Mouse (Mus musculus) lung, postnatal 4 days (tissue): ENCODE results near the gene Ocm.

Source experiments
- DNase-seq, 2 experiments: peaks; one replicate each; pipeline ENCODE4 v3.0.0; 2021

The Ocm gene

DNA sequence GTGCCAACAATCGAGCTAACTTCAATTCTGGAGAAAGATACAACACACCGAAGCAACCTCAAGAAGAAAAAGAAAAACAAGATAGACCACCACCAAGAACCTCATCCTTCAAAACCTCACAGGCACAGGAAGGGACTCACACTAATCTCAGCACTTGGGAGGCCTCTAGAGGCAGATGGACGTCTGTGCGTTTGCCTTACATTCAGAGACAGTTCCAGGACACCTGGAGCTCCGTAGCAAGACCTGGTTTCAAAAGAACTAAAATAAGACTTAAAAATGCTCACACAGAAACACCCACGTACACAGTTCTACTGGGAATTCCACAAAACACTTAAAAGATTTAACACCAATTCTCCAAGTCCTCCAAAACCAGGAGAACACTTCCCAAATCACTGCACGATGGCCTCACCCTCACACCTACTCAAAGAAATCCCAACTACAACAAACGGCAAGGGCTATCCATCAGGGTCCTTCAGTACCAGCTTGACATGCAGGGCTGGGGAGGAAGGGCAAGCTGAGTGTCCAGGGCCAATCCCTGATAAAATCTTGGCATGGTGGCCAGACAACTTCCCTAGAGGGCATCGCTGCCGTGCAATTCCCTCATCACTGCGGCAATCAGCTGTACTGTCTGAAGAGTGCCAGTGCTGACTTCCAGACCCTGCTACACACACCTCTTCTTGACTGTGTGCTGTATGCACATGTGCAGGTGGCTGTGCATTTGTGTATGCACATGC is 31.7 kb downstream of the Ocm start:
- no peak for DNase-seq

- no peak for DNase-seq
Measured at GRCm38 (mm10) chr5:143993849-143994248, 32.6 kb downstream of the Ocm start.

DNA sequence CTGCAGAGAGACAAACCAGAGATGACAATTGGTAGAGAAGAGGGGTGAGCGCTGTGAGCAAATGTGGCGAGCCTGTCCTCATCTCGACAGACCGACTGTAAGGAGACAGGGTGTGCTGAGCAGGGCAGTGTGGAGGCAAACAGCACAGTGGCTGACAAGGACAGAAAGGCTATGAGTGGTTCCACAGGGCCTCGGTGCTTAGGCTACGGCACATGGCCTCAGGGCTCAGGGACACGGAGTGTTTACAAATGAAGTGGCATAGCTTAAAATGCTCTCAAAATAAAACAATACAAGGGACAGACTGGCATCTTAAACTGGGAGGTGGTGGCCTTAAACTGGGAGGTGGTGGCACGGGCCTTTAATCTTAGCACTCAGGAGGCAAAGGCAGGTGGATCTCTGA is 33.2 kb downstream of the Ocm start:
- peak in 1 of 2 experiments; percentile 17 for DNase-seq

- DNase-seq = peak; percentile 75 to 91
Measured at GRCm38 (mm10) chr5:143992661-143993060, 33.8 kb downstream of the Ocm start.

DNA sequence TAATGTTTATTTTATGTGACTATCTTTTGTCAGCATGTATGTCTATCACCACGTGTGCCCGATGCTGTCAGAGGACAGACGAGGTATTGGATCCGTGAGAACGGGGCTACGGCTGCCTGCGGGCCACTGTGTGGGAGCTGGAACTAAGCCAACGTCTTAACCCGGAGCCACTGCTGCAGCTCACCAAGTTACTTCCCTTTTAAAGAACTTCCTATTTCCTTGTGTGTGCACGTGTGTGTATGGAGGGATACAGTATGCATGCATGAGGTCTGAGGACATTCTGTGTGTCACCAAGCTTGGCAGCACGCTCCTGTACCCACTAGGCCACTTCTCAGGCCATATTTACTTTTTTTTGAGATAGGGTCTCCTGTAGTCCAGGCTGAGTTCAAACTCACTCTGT is 36.4 kb downstream of the Ocm start:
- no peak for DNase-seq

DNA sequence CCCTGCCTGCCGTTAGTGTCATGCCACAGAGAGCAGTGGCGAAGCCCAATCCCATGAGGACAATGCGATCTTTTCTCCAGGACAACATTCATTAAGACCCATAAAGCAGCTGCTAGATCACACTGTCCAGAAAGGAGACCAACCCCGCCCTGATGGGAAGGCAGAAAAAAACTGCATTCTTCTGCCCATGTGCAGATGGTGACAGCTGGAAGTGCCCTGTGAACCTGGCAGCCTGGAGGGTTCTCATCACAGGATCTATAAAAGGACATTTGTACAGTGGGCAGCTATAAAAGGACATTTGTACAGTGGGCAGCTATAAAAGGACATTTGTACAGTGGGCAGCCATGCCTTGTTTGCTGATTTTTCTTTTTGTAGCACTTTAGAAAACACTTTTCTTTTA is 37.4 kb downstream of the Ocm start:
- DNase-seq = no peak

DNA sequence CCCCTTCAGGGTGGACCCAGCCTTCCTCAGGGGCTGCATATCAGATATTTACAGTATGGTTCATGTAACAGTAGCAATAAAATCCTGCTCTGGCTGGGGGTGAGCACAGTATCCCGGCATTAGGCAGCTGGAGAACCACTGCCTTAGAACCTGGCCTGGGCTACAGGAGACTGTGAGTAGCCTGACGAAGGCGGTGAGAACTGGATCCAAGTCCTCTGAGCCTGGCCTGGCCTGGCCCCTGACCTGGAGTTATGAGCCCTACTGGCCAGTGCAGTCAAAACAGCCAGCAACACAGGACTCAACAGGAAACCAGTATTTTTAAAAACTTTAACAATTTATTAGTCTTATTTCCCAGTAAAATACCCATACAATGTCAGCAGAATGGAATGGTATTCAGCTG is 38.9 kb downstream of the Ocm start:
- DNase-seq = no peak

- no peak for DNase-seq
Measured at GRCm38 (mm10) chr5:143985381-143985780, 41.1 kb downstream of the Ocm start.

DNA sequence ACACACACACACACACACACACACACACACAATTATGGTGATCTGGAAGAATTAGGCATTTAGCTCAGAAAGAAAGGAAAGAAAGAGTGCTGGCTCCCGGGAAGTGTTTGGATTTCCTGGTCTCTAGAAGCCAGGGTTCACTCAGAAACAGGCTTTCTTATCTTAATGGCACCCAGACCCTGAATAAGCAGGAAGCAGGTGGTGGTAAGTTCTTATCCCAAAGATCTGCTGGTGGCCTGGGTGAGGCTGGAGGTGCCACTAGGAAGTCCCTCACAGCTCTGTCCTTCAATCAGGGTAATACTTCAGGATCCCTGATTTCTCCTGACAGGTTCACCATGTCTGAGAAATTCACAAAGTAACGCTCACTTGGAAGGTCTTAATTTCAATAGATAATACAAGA is 44.1 kb downstream of the Ocm start:
- no peak for DNase-seq

DNA sequence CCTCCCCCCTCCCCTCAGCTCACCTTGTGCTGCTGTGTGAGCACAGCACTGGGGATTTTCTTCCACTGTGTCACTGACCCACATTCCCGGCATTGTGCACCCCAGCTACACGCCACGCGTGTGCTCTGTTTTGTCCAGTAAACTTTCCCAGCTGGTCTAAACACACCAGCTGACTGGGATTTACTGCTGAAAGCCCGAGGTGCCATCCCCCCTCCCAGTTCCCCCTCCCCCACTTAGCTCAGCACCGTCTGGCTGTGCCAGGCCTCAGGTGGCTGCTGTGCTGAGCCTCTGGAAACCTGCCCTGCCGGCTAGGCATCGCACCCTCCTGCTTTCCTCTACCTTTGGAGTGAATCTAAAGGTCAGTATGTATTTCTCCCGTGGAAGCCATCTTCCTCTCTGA is 45.6 kb downstream of the Ocm start:
- DNase-seq = no peak

- peak in 1 of 2 experiments; percentile 15 for DNase-seq
Measured at GRCm38 (mm10) chr5:143976726-143977431, 49.6 kb downstream of the Ocm start.

GRCm38 (mm10) chr5:143976232-143976631 is 50.2 kb downstream of the Ocm start:
- DNase-seq = peak in 1 of 2 experiments; percentile 11

DNA sequence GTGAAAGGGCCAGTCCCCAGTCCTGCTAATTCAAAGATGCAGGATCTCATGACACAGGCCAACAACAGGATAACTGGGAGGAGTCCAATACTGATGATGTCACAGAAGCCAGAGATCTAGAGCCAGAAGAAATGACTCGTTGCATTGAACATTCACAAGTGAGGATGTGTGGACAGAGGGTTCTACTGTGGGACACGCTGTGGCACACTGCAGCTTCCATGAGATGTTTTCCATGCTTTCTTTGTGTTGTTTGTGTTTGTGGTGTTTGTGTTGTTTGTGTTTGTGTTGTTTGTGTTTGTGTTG is 50.9 kb downstream of the Ocm start:
- peak in 1 of 2 experiments; percentile 2 for DNase-seq

DNA sequence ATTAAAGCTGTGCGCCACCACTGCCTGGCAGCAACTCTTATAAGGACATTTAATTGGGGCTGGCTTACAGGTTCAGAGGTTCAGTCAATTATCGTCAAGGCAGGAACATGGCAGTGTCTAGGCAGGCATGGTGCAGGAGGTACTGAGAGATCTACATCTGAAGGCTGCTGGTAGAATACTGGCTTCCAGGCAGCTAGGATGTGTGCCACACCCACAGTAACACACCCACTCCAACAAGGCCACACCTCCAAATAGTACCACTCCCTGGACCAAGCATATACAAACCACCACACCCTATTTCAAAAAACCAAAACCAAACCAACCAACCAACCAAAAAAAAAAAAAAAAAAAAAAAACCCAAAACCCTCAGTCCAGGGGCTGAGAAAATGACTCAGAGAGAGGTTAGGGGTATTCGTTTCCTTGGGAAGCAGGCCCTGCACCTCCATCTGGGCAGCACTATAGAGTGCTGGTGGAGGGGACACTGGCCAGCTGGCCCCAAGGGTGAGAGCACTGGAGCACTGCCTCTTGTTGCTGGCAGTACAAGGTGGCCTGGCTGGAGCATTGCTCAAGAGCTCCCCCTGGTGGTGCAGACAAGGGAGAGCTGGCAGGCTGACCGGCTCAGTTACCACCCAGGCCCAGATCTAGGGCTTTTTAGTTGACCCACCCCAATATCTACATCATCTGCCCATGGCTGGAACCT is 51.4 kb downstream of the Ocm start:
- DNase-seq = peak; percentile 70 to 76

DNA sequence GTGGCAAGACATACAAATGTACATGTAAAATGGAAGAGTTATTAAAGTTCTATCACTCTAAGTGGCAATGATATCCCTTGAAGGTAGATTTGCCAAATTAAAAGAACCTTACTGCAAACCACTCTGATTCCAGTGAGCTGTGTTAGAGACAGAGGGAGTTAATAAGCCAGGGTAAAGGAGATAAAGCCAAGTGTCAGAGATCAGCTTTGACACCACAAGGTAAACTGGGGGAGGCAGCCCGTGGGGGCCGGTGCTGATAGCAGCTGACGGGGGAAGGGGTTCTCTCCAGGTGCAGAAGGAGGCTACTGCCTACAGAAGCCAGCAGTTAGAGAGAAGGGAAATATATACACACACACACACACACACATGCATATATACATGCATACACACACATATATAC is 53.8 kb downstream of the Ocm start:
- peak in 1 of 2 experiments; percentile 3 for DNase-seq
